Mouse (Mus musculus) myocyte (in vitro differentiated cells): ENCODE data around the gene 2410015M20Rik.
"Not testable (repeated sequence)": the region's sequence is repeated elsewhere in the genome, so short reads cannot be mapped to it uniquely, and the experiment has no call there.

Source experiments
- CEBPB ChIP-seq: IDR thresholded peaks from 2 replicates; pipeline ENCODE4 v1.6.1; 2011; ENCODE audit warnings: mild to moderate bottlenecking, moderate library complexity; ENCODE audit not compliant: poor library complexity, insufficient read depth, severe bottlenecking
- E2F4 ChIP-seq: IDR thresholded peaks from one replicate; pipeline ENCODE4 v1.6.1; 2011; ENCODE audit warnings: mild to moderate bottlenecking, control low read depth, moderate library complexity; ENCODE audit not compliant: insufficient read depth
- MAX ChIP-seq: IDR thresholded peaks from one replicate; pipeline ENCODE4 v1.6.1; 2011; ENCODE audit warnings: low read depth, mild to moderate bottlenecking, control low read depth
- MYOG ChIP-seq, 3 experiments: IDR thresholded peaks; one replicate each; pipeline ENCODE4 v1.6.1; 2011; ENCODE audit warnings: control low read depth in 2 of 3, low read depth in 2 of 3, mild to moderate bottlenecking in 2 of 3; ENCODE audit not compliant: insufficient read length in 2 of 3, control insufficient read depth in 1 of 3, insufficient read depth in 1 of 3
- POLR2A ChIP-seq: IDR thresholded peaks from one replicate; pipeline ENCODE4 v1.6.1; 2011; ENCODE audit warnings: low read depth, mild to moderate bottlenecking, control low read depth, moderate library complexity; ENCODE audit not compliant: insufficient read length
- POLR2AphosphoS2 ChIP-seq: IDR thresholded peaks from one replicate; pipeline ENCODE4 v1.6.1; 2011; ENCODE audit warnings: low read depth, control low read depth; ENCODE audit not compliant: insufficient read length
- REST ChIP-seq: IDR thresholded peaks from one replicate; pipeline ENCODE4 v1.6.1; 2011; ENCODE audit warnings: mild to moderate bottlenecking, control low read depth, moderate library complexity; ENCODE audit not compliant: insufficient read depth, insufficient read length
- SRF ChIP-seq: IDR thresholded peaks from one replicate; pipeline ENCODE4 v1.6.1; 2011; ENCODE audit warnings: low read depth; ENCODE audit not compliant: control insufficient read depth, insufficient read length
- TCF12 ChIP-seq: IDR thresholded peaks from one replicate; pipeline ENCODE4 v1.6.1; 2011; ENCODE audit warnings: mild to moderate bottlenecking, control low read depth; ENCODE audit not compliant: poor library complexity, insufficient read depth, severe bottlenecking
- USF1 ChIP-seq: IDR thresholded peaks from one replicate; pipeline ENCODE4 v1.6.1; 2011; ENCODE audit warnings: low read depth, mild to moderate bottlenecking, control low read depth, moderate library complexity

GRCm38 (mm10) chr17:56629800-56630781 is 20.5 kb upstream of the 2410015M20Rik start:
- not testable (repeated sequence) for TF ChIP-seq USF1; MYOG (IDR thresholded peaks at IDR 0.05; ENCODE audit: control insufficient read depth in 1 of 3, insufficient read depth in 1 of 3, insufficient read length in 2 of 3, low read depth in 2 of 3); POLR2A; REST; TCF12; POLR2AphosphoS2; E2F4; SRF; MAX; CEBPB
